Mouse (Mus musculus) ovary, postnatal 36 days (tissue): Measurements from ENCODE around the gene Dhdh.
"Not testable (repeated sequence)": the region's sequence is repeated elsewhere in the genome, so short reads cannot be mapped to it uniquely, and the experiment has no call there.

Experiments used
- DNase-seq: peaks from one replicate; pipeline ENCODE4 v3.0.0; 2022; ENCODE audit warnings: low spot score, mixed read lengths

Dhdh gene

GRCm38 (mm10) chr7:45509912-45510787 lies 21.5 kb upstream of the Dhdh start, which contains the start of gene Nucb1:
Gene Nucb1 (minus strand): TSS chr7:45510406.
- peak; percentile 86 for DNase-seq

- peak; percentile 25 for DNase-seq
Measured at GRCm38 (mm10) chr7:45509181-45509882, 20.7 kb upstream of the Dhdh start.

- DNase-seq: no peak
Measured at GRCm38 (mm10) chr7:45508561-45508960, 20.0 kb upstream of the Dhdh start.

- no peak for DNase-seq
Measured at GRCm38 (mm10) chr7:45507583-45507982, 19.0 kb upstream of the Dhdh start.

- no peak for DNase-seq
Measured at GRCm38 (mm10) chr7:45498427-45498826, 9.8 kb upstream of the Dhdh start.

GRCm38 (mm10) chr7:45494548-45494947 lies 5.9 kb upstream of the Dhdh start:
- DNase-seq: no peak

GRCm38 (mm10) chr7:45492951-45493350 lies 4.3 kb upstream of the Dhdh start:
- DNase-seq: no peak

GRCm38 (mm10) chr7:45492225-45492844 lies 3.7 kb upstream of the Dhdh start:
- DNase-seq: no peak

- peak; percentile 47 for DNase-seq
Measured at GRCm38 (mm10) chr7:45491264-45491663, 2.7 kb upstream of the Dhdh start.

- no peak for DNase-seq
Measured at GRCm38 (mm10) chr7:45490822-45491221, 2.2 kb upstream of the Dhdh start.

GRCm38 (mm10) chr7:45489578-45489977 lies 973 bp upstream of the Dhdh start:
- DNase-seq: no peak

- no peak for DNase-seq
Measured at GRCm38 (mm10) chr7:45487861-45488292, 728 bp downstream of the Dhdh start.

- no peak for DNase-seq
Measured at GRCm38 (mm10) chr7:45486761-45487415, 1.7 kb downstream of the Dhdh start, which contains the start of gene Gm45808. Gene Gm45808 (minus strand): TSS chr7:45486811.

- DNase-seq: no peak
Measured at GRCm38 (mm10) chr7:45486158-45486557, 2.4 kb downstream of the Dhdh start.

GRCm38 (mm10) chr7:45484985-45485384 lies 3.6 kb downstream of the Dhdh start:
- not testable (repeated sequence) for DNase-seq

GRCm38 (mm10) chr7:45482166-45482565 lies 6.4 kb downstream of the Dhdh start:
- no peak for DNase-seq

GRCm38 (mm10) chr7:45481374-45481927 lies 7.2 kb downstream of the Dhdh start, which contains the start of gene Tulp2:
Gene Tulp2 (plus strand): TSS chr7:45481877.
- DNase-seq: peak; percentile 49

- not testable (repeated sequence) for DNase-seq
Measured at GRCm38 (mm10) chr7:45480310-45480709, 8.3 kb downstream of the Dhdh start.

- DNase-seq: no peak
Measured at GRCm38 (mm10) chr7:45478774-45479173, 9.8 kb downstream of the Dhdh start.

GRCm38 (mm10) chr7:45477003-45477402 lies 11.6 kb downstream of the Dhdh start:
- no peak for DNase-seq

- no peak for DNase-seq
Measured at GRCm38 (mm10) chr7:45476453-45476852, 12.2 kb downstream of the Dhdh start.
